Mouse (Mus musculus) G1E (cell line): ENCODE results near the gene Cdk14. TPM values are rescaled to one million over a fixed set of nuclear protein-coding genes. Genes with fewer than 3 reads are reported as not detected.

ENCODE experiments used
- ATAC-seq: 2 replicates; pipeline ENCODE4 v1.8.0; 2016; ENCODE audit warnings: mild to moderate bottlenecking; ENCODE audit not compliant: insufficient number of reproducible peaks, poor library complexity, low FRiP score, severe bottlenecking; ENCODE audit errors: extremely low read depth
- DNase-seq: peaks from one replicate; pipeline ENCODE4 v3.0.0; 2012; ENCODE audit warnings: low spot score
- H3K27me3 ChIP-seq: 2 replicates; pipeline ENCODE4 v1.6.1; 2012; ENCODE audit warnings: mild to moderate bottlenecking, low read length, inconsistent platforms; ENCODE audit not compliant: insufficient read depth
- H3K36me3 ChIP-seq: replicated peaks from 2 replicates; pipeline ENCODE3; 2012; ENCODE audit warnings: mild to moderate bottlenecking, inconsistent platforms
- H3K4me1 ChIP-seq: 2 replicates; pipeline ENCODE4 v1.6.1; 2012; ENCODE audit warnings: low read depth, low read length, inconsistent platforms, mixed read lengths; ENCODE audit not compliant: insufficient read depth
- H3K4me3 ChIP-seq: 2 replicates; pipeline ENCODE4 v1.5.1; 2012; ENCODE audit warnings: low read depth, mild to moderate bottlenecking, inconsistent platforms, low read length, moderate library complexity, mixed read lengths
- H3K9me3 ChIP-seq: replicated peaks from 2 replicates; pipeline ENCODE4 v1.6.1; 2012; ENCODE audit warnings: inconsistent platforms
- CTCF ChIP-seq: IDR thresholded peaks from 2 replicates; pipeline ENCODE4 v1.5.1; 2012; ENCODE audit warnings: low read depth, low read length, inconsistent platforms, mixed read lengths
- GATA1 ChIP-seq: IDR thresholded peaks from 2 replicates; pipeline ENCODE4 v1.6.1; 2012; ENCODE audit warnings: borderline replicate concordance, low read length, inconsistent platforms, mixed read lengths
- GATA2 ChIP-seq: IDR thresholded peaks from 2 replicates; pipeline ENCODE4 v1.6.1; 2012; ENCODE audit warnings: low read depth, low read length, inconsistent platforms, borderline replicate concordance
- POLR2AphosphoS5 ChIP-seq: IDR thresholded peaks from 2 replicates; pipeline ENCODE4 v1.6.1; 2012; ENCODE audit warnings: low read depth, low read length, inconsistent platforms; ENCODE audit not compliant: insufficient replicate concordance
- TAL1 ChIP-seq: conservative IDR thresholded peaks from 2 replicates; pipeline ENCODE4 v1.6.1; 2012; ENCODE audit warnings: low read depth, low read length, inconsistent platforms, mixed read lengths
- polyA plus RNA-seq: library from polyadenylated mRNA; stranded (reverse); fragments of >175 nt; gene quantifications from 2 replicates; pipeline ENCODE4 v1.2.3, GENCODE M21; 2012
- total RNA-seq, 2 experiments: library from RNA; stranded (forward) in 1 of 2; stranded (reverse) in 1 of 2; fragments of 200-1000 nt in 1 of 2; fragments of >200 nt in 1 of 2; fragmentation: Nextera tagmentation in 1 of 2; gene quantifications; 2 replicates each; pipeline ENCODE4 v1.2.3; 2014 to 2017

Gene Cdk14
- total and polyA plus RNA-seq, 3 experiments = 0.98 TPM; not detected in 2

- H3K36me3 ChIP-seq = no peaks in the 10 kb centered on the region
- DNase-seq (no peak), ATAC-seq (no peak)
- H3K9me3 ChIP-seq = no peaks in the 10 kb centered on the region
- no peaks in the 10 kb centered on the region for H3K27me3 ChIP-seq
- H3K4me1 ChIP-seq = no peaks in the 10 kb centered on the region
- TF ChIP-seq GATA1 (no peak), CTCF (no peak), POLR2AphosphoS5 (no peak), GATA2 (no peak), TAL1 (no peak)
- no peak overlapping the region for H3K4me3 ChIP-seq
Measured at GRCm38 (mm10) chr5:4801096-4801850, 618.8 kb downstream of the Cdk14 start.

GRCm38 (mm10) chr5:4791219-4791618 is 628.9 kb downstream of the Cdk14 start:
- Histone ChIP-seq H3K9me3 (no peaks in the 10 kb centered on the region), H3K27me3 (no peaks in the 10 kb centered on the region), H3K36me3 (no peaks in the 10 kb centered on the region), H3K4me1 (no peaks in the 10 kb centered on the region), H3K4me3 (no peak overlapping the region)
- DNase-seq = no peak
- TF ChIP-seq GATA1 (no peak), GATA2 (no peak), CTCF (no peak), POLR2AphosphoS5 (no peak), TAL1 (no peak)
- no peak for ATAC-seq

- ATAC-seq = no peak
- no peaks in the 10 kb centered on the region for H3K4me1 ChIP-seq
- no peak for DNase-seq
- H3K9me3 ChIP-seq = no peaks in the 10 kb centered on the region
- no peak overlapping the region for H3K4me3 ChIP-seq
- H3K27me3 ChIP-seq = no peaks in the 10 kb centered on the region
- no peak for TF ChIP-seq GATA2
- TF ChIP-seq TAL1 = no peak
- no peak for TF ChIP-seq POLR2AphosphoS5
- no peak for TF ChIP-seq GATA1
- no peak for TF ChIP-seq CTCF
- H3K36me3 ChIP-seq = no peaks in the 10 kb centered on the region
Measured at GRCm38 (mm10) chr5:4790265-4790664, 629.8 kb downstream of the Cdk14 start.

- no peaks in the 10 kb centered on the region for H3K4me1 ChIP-seq
- no peaks in the 10 kb centered on the region for H3K9me3 ChIP-seq
- no peak for TF ChIP-seq POLR2AphosphoS5
- TF ChIP-seq GATA2 = no peak
- no peak for TF ChIP-seq GATA1
- TF ChIP-seq CTCF = no peak
- TF ChIP-seq TAL1 = no peak
- H3K36me3 ChIP-seq = no peaks in the 10 kb centered on the region
- ATAC-seq = no peak
- no peak overlapping the region for H3K4me3 ChIP-seq
- no peaks in the 10 kb centered on the region for H3K27me3 ChIP-seq
- no peak for DNase-seq
Measured at GRCm38 (mm10) chr5:4788484-4788883, 631.6 kb downstream of the Cdk14 start.

GRCm38 (mm10) chr5:4786816-4787215 is 633.3 kb downstream of the Cdk14 start:
- DNase-seq = no peak
- Histone ChIP-seq H3K27me3 (no peaks in the 10 kb centered on the region), H3K36me3 (no peaks in the 10 kb centered on the region), H3K9me3 (no peaks in the 10 kb centered on the region), H3K4me1 (no peaks in the 10 kb centered on the region), H3K4me3 (no peak overlapping the region)
- no peak for ATAC-seq
- no peak for TF ChIP-seq CTCF
- TF ChIP-seq GATA2 = no peak
- no peak for TF ChIP-seq TAL1
- TF ChIP-seq GATA1 = no peak
- no peak for TF ChIP-seq POLR2AphosphoS5

GRCm38 (mm10) chr5:4778274-4778673 is 641.8 kb downstream of the Cdk14 start:
- Histone ChIP-seq H3K4me1 (no peaks in the 10 kb centered on the region), H3K4me3 (no peak overlapping the region), H3K9me3 (no peaks in the 10 kb centered on the region), H3K27me3 (no peaks in the 10 kb centered on the region), H3K36me3 (no peaks in the 10 kb centered on the region)
- no peak for DNase-seq
- no peak for TF ChIP-seq TAL1
- TF ChIP-seq GATA2 = no peak
- no peak for TF ChIP-seq GATA1
- no peak for TF ChIP-seq POLR2AphosphoS5
- TF ChIP-seq CTCF = no peak
- no peak for ATAC-seq

GRCm38 (mm10) chr5:4776495-4776894 is 643.6 kb downstream of the Cdk14 start:
- H3K4me3 ChIP-seq = no peak overlapping the region
- H3K4me1 ChIP-seq = no peaks in the 10 kb centered on the region
- H3K36me3 ChIP-seq = no peaks in the 10 kb centered on the region
- no peak for DNase-seq
- TF ChIP-seq CTCF (no peak), POLR2AphosphoS5 (no peak), GATA1 (no peak), GATA2 (no peak), TAL1 (no peak)
- no peak for ATAC-seq
- H3K27me3 ChIP-seq = no peaks in the 10 kb centered on the region
- no peaks in the 10 kb centered on the region for H3K9me3 ChIP-seq
